Mouse (Mus musculus) cerebellum, postnatal 10 days (tissue): ENCODE data around the gene Fam234b.

Experiments used
- DNase-seq, 2 experiments: peaks; one replicate each; pipeline ENCODE4 v3.0.0; 2021; ENCODE audit warnings: mixed read lengths in 2 of 2

Gene Fam234b

GRCm38 (mm10) chr6:135183961-135184360, 13.8 kb upstream of the Fam234b start:
- DNase-seq, result no peak

GRCm38 (mm10) chr6:135187076-135187917, 10.5 kb upstream of the Fam234b start:
- no peak for DNase-seq

- DNase-seq, result no peak
Measured at GRCm38 (mm10) chr6:135188629-135189028, 9.1 kb upstream of the Fam234b start.

- DNase-seq, result no peak
Measured at GRCm38 (mm10) chr6:135190122-135190521, 7.7 kb upstream of the Fam234b start.

GRCm38 (mm10) chr6:135191906-135192305, 5.9 kb upstream of the Fam234b start:
- no peak for DNase-seq

- DNase-seq, result no peak
Measured at GRCm38 (mm10) chr6:135192993-135193392, 4.8 kb upstream of the Fam234b start.

GRCm38 (mm10) chr6:135193733-135194132, 4.0 kb upstream of the Fam234b start:
- no peak for DNase-seq

GRCm38 (mm10) chr6:135194907-135195306, 2.9 kb upstream of the Fam234b start:
- DNase-seq, result no peak

GRCm38 (mm10) chr6:135196707-135197106, 1.1 kb upstream of the Fam234b start:
- no peak for DNase-seq

- no peak for DNase-seq
Measured at GRCm38 (mm10) chr6:135197446-135197845, 331 bp upstream of the Fam234b start.

GRCm38 (mm10) chr6:135198726-135199125, 949 bp downstream of the Fam234b start:
- peak in 1 of 2 experiments; percentile 22 for DNase-seq

- no peak for DNase-seq
Measured at GRCm38 (mm10) chr6:135200122-135200957, 2.6 kb downstream of the Fam234b start.

- no peak for DNase-seq
Measured at GRCm38 (mm10) chr6:135202668-135203067, 4.9 kb downstream of the Fam234b start.

- DNase-seq, result peak; percentile 18 to 41
Measured at GRCm38 (mm10) chr6:135203737-135204136, 6.0 kb downstream of the Fam234b start.

GRCm38 (mm10) chr6:135204869-135205268, 7.1 kb downstream of the Fam234b start:
- DNase-seq, result no peak

- no peak for DNase-seq
Measured at GRCm38 (mm10) chr6:135205802-135206201, 8.0 kb downstream of the Fam234b start.

- DNase-seq, result no peak
Measured at GRCm38 (mm10) chr6:135206909-135207308, 9.1 kb downstream of the Fam234b start.

GRCm38 (mm10) chr6:135211169-135211568, 13.4 kb downstream of the Fam234b start:
- no peak for DNase-seq

- no peak for DNase-seq
Measured at GRCm38 (mm10) chr6:135212666-135213065, 14.9 kb downstream of the Fam234b start.

GRCm38 (mm10) chr6:135218330-135218729, 20.6 kb downstream of the Fam234b start:
- no peak for DNase-seq

- DNase-seq, result peak in 1 of 2 experiments; percentile 54
Measured at GRCm38 (mm10) chr6:135219916-135220315, 22.1 kb downstream of the Fam234b start.

- DNase-seq, result no peak
Measured at GRCm38 (mm10) chr6:135223786-135224416, 26.1 kb downstream of the Fam234b start.

GRCm38 (mm10) chr6:135228465-135228941, 30.7 kb downstream of the Fam234b start:
- DNase-seq, result no peak
